Mouse (Mus musculus) layer of hippocampus, adult 2 months (tissue): ENCODE data around the gene Gstcd. TPM values are rescaled to one million over a fixed set of nuclear protein-coding genes. Genes with fewer than 3 reads are reported as not detected.
A peak's percentile ranks its signal among the peaks of the same experiment; 100 is the strongest.

Experiments
- DNase-seq, 2 experiments: peaks; one replicate each; pipeline ENCODE4 v3.0.0; 2022; ENCODE audit warnings: low spot score in 2 of 2
- H3K27ac ChIP-seq: fragments of 200-600 bp; 2 replicates; pipeline ENCODE4 v1.8.1; 2022
- H3K4me3 ChIP-seq: fragments of 200-600 bp; 2 replicates; pipeline ENCODE4 v1.8.1; 2022; ENCODE audit warnings: mild to moderate bottlenecking
- CTCF ChIP-seq: fragments of 200-600 bp; conservative IDR thresholded peaks from 2 replicates; pipeline ENCODE4 v1.8.1; 2022; ENCODE audit warnings: antibody characterized with exemption, mild to moderate bottlenecking, moderate library complexity
- total RNA-seq, 2 experiments: library from RNA; stranded (reverse); gene quantifications; 2 replicates each; pipeline ENCODE4 v1.2.3; 2021

The Gstcd gene
- total RNA-seq, 2 experiments from 2014 or later, result 7.3 to 10.1 TPM

DNA sequence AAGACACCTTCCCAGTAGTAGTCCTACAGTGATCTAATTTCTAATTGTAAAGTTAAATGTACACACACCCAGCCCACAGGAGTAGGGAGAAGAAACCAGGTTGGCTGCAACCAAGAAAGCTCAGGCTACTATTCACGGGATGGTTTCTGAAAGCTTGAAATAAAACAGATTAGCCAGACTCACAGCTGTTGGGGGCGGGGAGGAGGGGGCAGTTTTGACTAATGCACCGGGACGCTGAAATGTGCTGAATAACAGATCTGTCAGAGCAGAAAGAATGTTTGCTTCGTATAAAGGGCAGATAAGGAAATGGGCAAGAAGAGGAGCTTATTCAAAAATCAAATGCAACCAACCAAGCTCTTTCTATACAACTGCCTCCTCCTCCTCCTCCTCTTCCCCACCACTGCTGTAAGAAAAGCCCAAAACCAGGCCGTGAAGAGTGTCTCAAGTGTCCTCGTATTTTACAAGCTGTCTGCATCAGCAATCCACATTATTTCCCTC lies 143.5 kb downstream of the Gstcd start:
- H3K4me3 ChIP-seq, result peak overlapping the region; percentile 27; the same call in 1 of the 2 replicates
- TF ChIP-seq CTCF, result no peak
- no peak for DNase-seq
- H3K27ac ChIP-seq, result no peak overlapping the region

DNA sequence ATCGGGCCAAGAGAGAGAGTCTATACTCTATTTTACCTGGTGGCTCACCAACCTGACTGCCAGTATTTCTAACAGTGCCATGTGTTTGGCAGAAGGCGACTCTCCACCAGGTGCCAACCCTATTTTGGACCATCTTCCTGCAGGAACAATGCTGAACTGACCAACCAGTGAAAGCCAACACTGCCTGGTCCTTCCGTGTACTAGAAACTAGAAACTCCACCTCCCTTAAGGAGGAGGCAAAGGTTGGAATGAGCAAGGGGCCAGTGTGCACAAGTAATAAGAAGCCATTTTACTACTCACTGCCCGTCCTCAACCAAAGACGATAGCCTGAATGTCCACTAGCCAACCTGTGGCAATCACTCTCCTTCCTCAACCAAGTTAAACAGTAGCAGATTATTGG lies 145.7 kb downstream of the Gstcd start:
- no peak for DNase-seq
- Histone ChIP-seq H3K27ac (no peak overlapping the region), H3K4me3 (no peak overlapping the region)
- no peak for TF ChIP-seq CTCF

DNA sequence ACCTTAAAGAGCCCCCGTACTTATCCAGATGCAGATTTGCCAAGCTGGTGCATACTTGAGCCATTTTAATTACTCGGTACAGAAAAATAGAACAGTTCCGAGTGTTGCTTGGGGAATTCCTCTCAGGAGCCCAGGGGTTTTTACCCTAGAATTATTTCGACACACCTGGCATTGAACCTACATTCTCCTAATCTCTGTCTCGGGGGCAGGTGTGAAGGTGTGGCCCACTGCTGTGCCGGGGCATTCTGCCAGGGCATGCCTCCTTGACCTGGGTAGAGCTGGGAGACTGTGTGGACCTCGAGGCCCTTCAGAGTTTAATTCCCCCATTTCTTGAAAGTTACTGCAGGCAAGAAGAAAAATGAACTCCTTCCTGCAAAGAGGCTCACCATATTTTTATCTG lies 146.2 kb downstream of the Gstcd start:
- H3K4me3 ChIP-seq, result no peak overlapping the region
- TF ChIP-seq CTCF, result no peak
- H3K27ac ChIP-seq, result no peak overlapping the region
- no peak for DNase-seq

- Histone ChIP-seq H3K27ac (no peak overlapping the region), H3K4me3 (no peak overlapping the region)
- TF ChIP-seq CTCF, result no peak
- DNase-seq, result no peak
These were observed 147.2 kb downstream of the Gstcd start for GRCm38 (mm10) chr3:132944609-132945008.

DNA sequence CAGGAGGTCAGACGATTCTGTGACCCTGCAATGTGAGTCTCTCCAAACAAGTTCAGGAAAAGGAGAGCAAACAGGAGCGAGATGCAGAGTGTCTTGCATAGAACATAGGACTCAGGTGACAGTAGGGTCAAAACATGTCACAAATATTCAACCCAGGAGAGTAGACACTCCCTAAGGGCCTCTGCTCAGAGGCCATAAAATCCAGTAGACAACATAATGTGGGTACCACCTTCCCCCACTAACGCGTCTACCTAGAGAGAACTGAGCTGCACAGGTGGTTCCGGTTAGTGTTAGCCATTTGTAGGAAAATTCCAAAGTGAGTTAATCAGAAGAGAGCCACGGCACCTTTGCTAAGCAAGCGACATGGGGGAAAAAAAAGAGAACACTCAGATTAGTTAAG lies 147.6 kb downstream of the Gstcd start:
- Histone ChIP-seq H3K4me3 (no peak overlapping the region), H3K27ac (no peak overlapping the region)
- TF ChIP-seq CTCF, result no peak
- no peak for DNase-seq

GRCm38 (mm10) chr3:132942778-132943177 lies 149.1 kb downstream of the Gstcd start:
- no peak for TF ChIP-seq CTCF
- H3K4me3 ChIP-seq, result no peak overlapping the region
- no peak overlapping the region for H3K27ac ChIP-seq
- no peak for DNase-seq

- H3K27ac ChIP-seq, result no peak overlapping the region
- TF ChIP-seq CTCF, result no peak
- DNase-seq, result no peak
- no peak overlapping the region for H3K4me3 ChIP-seq
These were observed 151.4 kb downstream of the Gstcd start for GRCm38 (mm10) chr3:132940181-132940990.

DNA sequence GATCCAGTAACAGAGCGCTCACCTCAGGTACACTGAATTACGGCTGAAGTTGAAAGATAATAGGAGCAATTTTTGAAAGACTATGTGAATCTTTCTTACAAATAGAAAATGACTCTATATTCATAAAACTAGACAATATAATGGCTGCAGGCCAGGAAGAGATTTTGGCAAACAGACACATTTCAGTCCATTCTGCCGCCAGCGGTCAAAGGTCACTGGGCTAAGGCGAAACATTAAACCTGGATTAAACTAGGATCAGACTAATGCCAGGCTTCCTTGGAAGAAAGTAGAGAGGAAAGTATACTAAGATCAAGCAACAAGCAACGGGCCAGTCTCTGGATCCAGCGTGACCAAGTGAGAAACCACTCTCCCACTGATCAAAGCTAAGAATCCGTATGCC lies 152.8 kb downstream of the Gstcd start:
- TF ChIP-seq CTCF, result no peak
- H3K27ac ChIP-seq, result no peak overlapping the region
- no peak overlapping the region for H3K4me3 ChIP-seq
- no peak for DNase-seq

DNA sequence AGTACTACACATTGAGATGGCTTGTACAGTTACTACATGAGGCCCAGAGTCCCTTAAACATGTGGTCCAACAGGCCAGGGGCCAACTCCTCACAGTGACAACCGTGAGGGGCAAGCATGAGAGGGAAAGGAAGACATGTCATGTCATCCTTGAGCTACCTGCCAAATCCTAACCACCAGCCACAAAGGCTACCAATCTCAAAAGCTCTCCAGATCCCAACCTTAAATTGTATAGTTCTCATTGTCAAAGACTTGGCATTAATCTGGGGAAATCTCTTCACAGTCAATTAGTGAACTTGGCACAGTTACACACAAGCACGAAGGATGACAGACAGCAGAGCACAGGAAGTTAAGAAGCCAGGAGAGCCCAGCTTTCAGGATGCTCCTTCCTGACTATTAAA lies 157.2 kb downstream of the Gstcd start:
- DNase-seq, result no peak
- no peak overlapping the region for H3K27ac ChIP-seq
- H3K4me3 ChIP-seq, result no peak overlapping the region
- TF ChIP-seq CTCF, result no peak

Other genes with a start within 250 kb of the Gstcd start
- 10 to 100 TPM; 14.2 to 18.7 TPM for gene Npnt, start 141.7 kb downstream of the Gstcd start, total RNA-seq
- 10 to 100 TPM; 10.0 to 10.8 TPM for gene Ints12, start 193 bp downstream of the Gstcd start, total RNA-seq
- not detected for gene Arhgef38, start 142.9 kb upstream of the Gstcd start, total RNA-seq
- 10 to 100 TPM; 46.1 to 47.4 TPM for gene Ppa2, start 218.1 kb upstream of the Gstcd start, total RNA-seq